Mouse (Mus musculus): ENCODE measurements at regions not wholly inside any gene's neighbourhood (a gene's known extent, or its start where the extent isn't known, plus 50 kb on each side); places are given as distances from the start of the nearest gene placed in this dataset.

DNA sequence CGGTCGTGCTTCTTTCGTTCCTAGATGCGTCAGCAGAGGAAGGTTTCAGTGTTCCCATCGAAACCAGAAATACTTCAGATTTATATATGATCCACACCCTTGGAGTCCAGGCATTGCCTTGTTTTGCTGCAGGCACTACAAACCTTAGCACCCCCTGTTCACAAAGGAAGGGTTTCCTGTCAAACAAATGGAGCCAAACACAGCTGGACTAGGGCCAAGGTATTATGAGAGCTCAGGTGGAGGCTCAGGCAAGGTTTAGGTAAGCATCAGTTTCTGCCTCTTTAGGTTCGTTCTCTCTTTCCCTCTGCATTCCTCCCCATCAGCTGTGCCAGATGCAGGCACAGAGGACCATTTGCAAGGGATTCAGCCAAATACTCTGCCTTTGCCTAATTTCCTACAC, 377.0 kb upstream of the A1bg start:
- no peak for TF ChIP-seq POLR2A (IDR thresholded peaks at IDR 0.05; ENCODE audit: borderline replicate concordance, extremely low read depth, insufficient read depth, insufficient read length)
- H3K9ac ChIP-seq (ENCODE audit: low read depth, low read length, severe bottlenecking) = no peak overlapping the region
- WGBS = 72% methylated on average over 6 of the region's 6 CpGs
- H3K27me3 ChIP-seq (ENCODE audit: control insufficient read depth, insufficient read depth, low read length) = no peaks in the 10 kb centered on the region
- H3K4me2 ChIP-seq (replicated peaks; ENCODE audit: low read depth, low read length, severe bottlenecking) = no peak overlapping the region
- H3K9me3 ChIP-seq (ENCODE audit: control insufficient read depth, low read length) = no peaks in the 10 kb centered on the region
- no peak overlapping the region for H3K4me3 ChIP-seq (replicated peaks; ENCODE audit: low read length)
- H3K36me3 ChIP-seq (ENCODE audit: control insufficient read depth, insufficient read depth, low read length) = no peaks in the 10 kb centered on the region
- ATAC-seq (ENCODE audit: low FRiP score, low read depth) = no peak
- 0 out of 2 replicates have a peak, but pooled peaks cover 3% of the 10 kb centered on the region for H3K4me1 ChIP-seq (ENCODE audit: control insufficient read depth, insufficient read depth, low read length)
- no peak overlapping the region for H3K27ac ChIP-seq (replicated peaks; ENCODE audit: low read depth, low read length)
- DNase-seq (ENCODE audit: low spot score) = peak; percentile 33

DNA sequence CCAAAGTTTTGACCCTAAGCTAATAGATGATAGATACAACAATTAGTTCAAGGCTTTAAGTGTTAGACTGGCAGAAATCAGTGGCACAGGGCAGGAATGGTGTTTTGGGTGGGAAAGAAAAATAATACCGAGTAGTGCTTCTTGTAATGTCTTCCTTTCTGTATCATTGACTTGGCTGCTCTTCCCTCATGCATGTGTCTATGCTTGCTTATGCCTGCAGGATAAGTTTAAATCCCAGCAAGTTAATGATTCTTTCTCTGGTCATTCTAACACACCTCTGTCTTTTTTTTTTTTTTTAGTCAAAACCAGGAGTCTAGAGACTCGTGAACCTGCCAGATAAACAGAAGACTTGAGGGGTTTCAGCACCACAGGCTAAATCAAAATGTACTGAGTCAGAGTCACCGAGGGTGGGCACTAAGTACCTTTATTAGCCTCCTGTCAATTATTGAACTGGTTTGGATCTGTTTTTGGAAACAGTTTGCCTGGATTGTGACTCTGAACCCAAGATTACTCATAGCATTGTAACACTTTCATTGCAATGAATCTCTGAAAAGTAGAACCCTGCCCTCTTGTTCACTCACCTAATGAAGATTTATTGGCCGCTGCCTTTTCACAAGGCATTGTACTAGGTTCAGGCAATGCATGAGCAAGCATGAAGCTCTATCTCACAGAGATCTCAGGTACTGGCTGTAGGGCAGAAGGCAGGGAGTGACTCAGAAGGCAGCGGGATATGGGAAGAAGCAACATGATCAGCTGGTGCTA, 374.8 kb upstream of the A1bg start:
- Histone ChIP-seq H3K9me3 (ENCODE audit: control insufficient read depth, low read length) (no peaks in the 10 kb centered on the region), H3K4me2 (replicated peaks; ENCODE audit: low read depth, low read length, severe bottlenecking) (no peak overlapping the region), H3K36me3 (ENCODE audit: control insufficient read depth, insufficient read depth, low read length) (no peaks in the 10 kb centered on the region), H3K9ac (ENCODE audit: low read depth, low read length, severe bottlenecking) (no peak overlapping the region), H3K27me3 (ENCODE audit: control insufficient read depth, insufficient read depth, low read length) (no peaks in the 10 kb centered on the region), H3K27ac (replicated peaks; ENCODE audit: low read depth, low read length) (no peak overlapping the region), H3K4me1 (ENCODE audit: control insufficient read depth, insufficient read depth, low read length) (0 out of 2 replicates have a peak, but pooled peaks cover 3% of the 10 kb centered on the region), H3K4me3 (replicated peaks; ENCODE audit: low read length) (no peak overlapping the region)
- no peak for ATAC-seq (ENCODE audit: low FRiP score, low read depth)
- no peak for TF ChIP-seq POLR2A (IDR thresholded peaks at IDR 0.05; ENCODE audit: borderline replicate concordance, extremely low read depth, insufficient read depth, insufficient read length)
- 73% methylated on average over 5 of the region's 5 CpGs for WGBS
- no peak for DNase-seq (ENCODE audit: low spot score)

DNA sequence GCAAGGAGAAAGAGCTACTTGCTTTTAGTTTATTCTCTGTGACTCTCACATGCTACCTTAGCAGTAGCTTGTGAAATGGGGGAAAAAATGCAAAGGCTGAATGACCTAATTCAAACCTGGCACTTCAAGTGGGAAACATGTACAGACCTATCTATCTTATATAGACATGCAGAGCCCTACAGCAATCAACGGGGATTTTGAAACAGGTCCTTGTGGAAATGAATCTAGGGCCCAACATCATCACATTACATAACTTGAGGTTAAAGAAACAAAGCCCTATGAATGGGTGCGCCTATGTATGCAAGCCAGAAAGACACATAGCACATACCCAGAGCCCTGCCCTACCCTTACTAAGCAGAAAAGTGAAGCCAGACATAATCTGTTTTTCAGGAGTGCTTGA, 371.8 kb upstream of the A1bg start:
- Histone ChIP-seq H3K9ac (ENCODE audit: low read depth, low read length, severe bottlenecking) (no peak overlapping the region), H3K27me3 (ENCODE audit: control insufficient read depth, insufficient read depth, low read length) (no peaks in the 10 kb centered on the region), H3K4me1 (ENCODE audit: control insufficient read depth, insufficient read depth, low read length) (no peaks in the 10 kb centered on the region), H3K27ac (replicated peaks; ENCODE audit: low read depth, low read length) (no peak overlapping the region), H3K9me3 (ENCODE audit: control insufficient read depth, low read length) (no peaks in the 10 kb centered on the region), H3K36me3 (ENCODE audit: control insufficient read depth, insufficient read depth, low read length) (no peaks in the 10 kb centered on the region), H3K4me2 (replicated peaks; ENCODE audit: low read depth, low read length, severe bottlenecking) (no peak overlapping the region), H3K4me3 (replicated peaks; ENCODE audit: low read length) (no peak overlapping the region)
- no peak for TF ChIP-seq POLR2A (IDR thresholded peaks at IDR 0.05; ENCODE audit: borderline replicate concordance, extremely low read depth, insufficient read depth, insufficient read length)
- DNase-seq (ENCODE audit: low spot score) (peak; percentile 3), ATAC-seq (ENCODE audit: low FRiP score, low read depth) (no peak)
- WGBS = 88% methylated on average over 2 of the region's 2 CpGs

DNA sequence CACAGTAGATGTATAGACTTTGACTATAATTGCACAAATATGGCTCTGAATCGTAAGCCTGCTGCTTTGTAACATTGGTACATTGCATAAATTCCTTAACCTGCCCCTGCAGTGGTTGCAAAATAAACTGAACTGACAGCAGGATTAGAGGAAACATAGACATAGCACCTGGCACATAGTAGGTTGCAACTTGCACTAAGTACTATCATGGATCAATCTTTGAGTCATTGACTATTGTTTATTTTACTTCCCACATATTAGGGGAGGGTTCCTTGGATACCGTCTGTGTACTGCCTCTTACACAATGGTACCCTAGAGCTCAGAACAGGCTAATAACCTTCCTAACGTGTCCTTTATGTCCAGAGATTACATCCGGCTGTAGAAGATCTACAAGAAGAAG, 371.3 kb upstream of the A1bg start:
- ATAC-seq (ENCODE audit: low FRiP score, low read depth) (no peak), DNase-seq (ENCODE audit: low spot score) (no peak)
- Histone ChIP-seq H3K36me3 (ENCODE audit: control insufficient read depth, insufficient read depth, low read length) (no peaks in the 10 kb centered on the region), H3K9me3 (ENCODE audit: control insufficient read depth, low read length) (no peaks in the 10 kb centered on the region), H3K9ac (ENCODE audit: low read depth, low read length, severe bottlenecking) (no peak overlapping the region), H3K4me3 (replicated peaks; ENCODE audit: low read length) (no peak overlapping the region), H3K27ac (replicated peaks; ENCODE audit: low read depth, low read length) (no peak overlapping the region), H3K27me3 (ENCODE audit: control insufficient read depth, insufficient read depth, low read length) (no peaks in the 10 kb centered on the region), H3K4me2 (replicated peaks; ENCODE audit: low read depth, low read length, severe bottlenecking) (no peak overlapping the region), H3K4me1 (ENCODE audit: control insufficient read depth, insufficient read depth, low read length) (no peaks in the 10 kb centered on the region)
- WGBS = 80% methylated on average over 4 of the region's 4 CpGs
- no peak for TF ChIP-seq POLR2A (IDR thresholded peaks at IDR 0.05; ENCODE audit: borderline replicate concordance, extremely low read depth, insufficient read depth, insufficient read length)

DNA sequence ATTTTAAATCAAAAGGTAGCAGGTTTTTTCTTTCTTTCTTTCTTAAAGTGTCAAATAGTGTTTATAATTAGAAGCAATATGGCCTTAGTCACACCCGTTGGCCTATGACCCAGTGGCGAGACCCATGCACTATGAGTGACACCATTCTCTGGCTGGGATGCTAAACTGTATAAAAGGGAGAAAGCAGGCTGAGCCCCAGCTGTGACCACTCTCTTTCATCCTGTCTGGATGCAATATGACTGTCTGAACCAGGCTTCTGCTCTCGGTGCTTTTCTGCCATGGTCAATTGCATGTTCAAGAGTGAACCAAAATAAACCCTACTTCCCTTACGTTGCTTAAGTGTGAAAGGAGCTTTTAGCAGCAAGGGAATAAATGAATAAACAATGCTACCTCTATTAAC, 346.0 kb upstream of the A1bg start:
- Histone ChIP-seq H3K9ac (ENCODE audit: low read depth, low read length, severe bottlenecking) (no peak overlapping the region), H3K27me3 (ENCODE audit: control insufficient read depth, insufficient read depth, low read length) (no peaks in the 10 kb centered on the region), H3K4me2 (replicated peaks; ENCODE audit: low read depth, low read length, severe bottlenecking) (no peak overlapping the region), H3K9me3 (ENCODE audit: control insufficient read depth, low read length) (no peaks in the 10 kb centered on the region), H3K4me1 (ENCODE audit: control insufficient read depth, insufficient read depth, low read length) (no peaks in the 10 kb centered on the region), H3K36me3 (ENCODE audit: control insufficient read depth, insufficient read depth, low read length) (no peaks in the 10 kb centered on the region), H3K4me3 (replicated peaks; ENCODE audit: low read length) (no peak overlapping the region), H3K27ac (replicated peaks; ENCODE audit: low read depth, low read length) (no peak overlapping the region)
- DNase-seq (ENCODE audit: low spot score) (no peak), ATAC-seq (ENCODE audit: low FRiP score, low read depth) (no peak)
- WGBS = 54% methylated on average over 4 of the region's 4 CpGs
- TF ChIP-seq POLR2A (IDR thresholded peaks at IDR 0.05; ENCODE audit: borderline replicate concordance, extremely low read depth, insufficient read depth, insufficient read length) = no peak
